Mouse (Mus musculus): ENCODE measurements around the gene Macrod2.

DNA sequence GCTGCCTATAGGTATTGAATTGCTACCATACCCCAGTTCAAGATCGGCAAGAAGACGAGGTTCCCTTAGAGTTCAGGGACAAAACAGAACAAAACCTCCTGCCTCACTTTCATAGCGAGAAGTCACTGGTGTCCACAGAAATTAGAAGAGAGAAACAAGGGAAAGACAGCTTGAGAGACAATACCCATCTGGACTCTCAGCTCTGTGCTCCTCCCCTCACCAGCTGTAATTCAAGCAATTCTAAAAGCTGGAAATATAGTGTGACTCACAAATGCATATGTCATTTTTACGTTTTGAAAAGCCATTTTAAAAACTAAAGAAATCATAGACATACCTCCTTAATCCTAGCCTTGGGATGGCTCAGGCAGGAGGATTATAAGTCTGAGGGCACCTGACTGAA lies 1848.4 kb downstream of the Macrod2 start:
- TF ChIP-seq GATA1 (IDR thresholded peaks at IDR 0.05; ENCODE audit: borderline replicate concordance, low read length) (no peak), FLI1 (IDR thresholded peaks at IDR 0.05; ENCODE audit: low read length) (no peak)

All from megakaryocyte, embryonic 14.5 days (primary cell).